Mouse (Mus musculus) midbrain, embryonic 12.5 days (tissue): ENCODE measurements around the gene Srsf10. TPM values are rescaled to one million over a fixed set of nuclear protein-coding genes. Genes with fewer than 3 reads are reported as not detected.
A peak's percentile ranks its signal among the peaks of the same experiment; 100 is the strongest.

Experiments
- ATAC-seq: fragments of 200-750 bp; cut with Nextera tagmentation; 2 replicates; pipeline ENCODE4 v1.8.0; 2017; ENCODE audit warnings: low read depth, moderate TSS enrichment, moderate library complexity; ENCODE audit not compliant: low FRiP score
- H3K27ac ChIP-seq: fragments of 300-500 bp; sonication (generic); replicated peaks from 2 replicates; pipeline ENCODE4 v1.5.1; 2016; ENCODE audit warnings: mild to moderate bottlenecking
- H3K27me3 ChIP-seq: fragments of 300-500 bp; sonication (generic); 2 replicates; pipeline ENCODE4 v1.6.1; 2016; ENCODE audit warnings: mild to moderate bottlenecking
- H3K36me3 ChIP-seq: fragments of 300-500 bp; sonication (generic); 2 replicates; pipeline ENCODE4 v1.6.1; 2016
- H3K4me1 ChIP-seq: fragments of 300-500 bp; sonication (generic); 2 replicates; pipeline ENCODE4 v1.6.1; 2016
- H3K4me2 ChIP-seq: fragments of 300-500 bp; sonication (generic); replicated peaks from 2 replicates; pipeline ENCODE4 v1.6.1; 2016; ENCODE audit warnings: mild to moderate bottlenecking, moderate library complexity
- H3K4me3 ChIP-seq: fragments of 300-500 bp; sonication (generic); 2 replicates; pipeline ENCODE4 v1.5.1; 2016; ENCODE audit warnings: mild to moderate bottlenecking
- H3K9ac ChIP-seq: fragments of 300-500 bp; sonication (generic); replicated peaks from 2 replicates; pipeline ENCODE4 v1.6.1; 2016; ENCODE audit warnings: mild to moderate bottlenecking, moderate library complexity
- H3K9me3 ChIP-seq: fragments of 300-500 bp; sonication (generic); 2 replicates; pipeline ENCODE4 v1.6.1; 2016; ENCODE audit warnings: mild to moderate bottlenecking
- WGBS: fragments of 180-500 bp; shearing (Covaris S2); methylation state at CpG from one replicate; pipeline ENCODE4 v1.1.7; 2016; 5-methylcytosine and 5-hydroxymethylcytosine counted together
- polyA plus RNA-seq: library from polyadenylated mRNA; unstranded; fragments of >200 nt; fragmentation: Nextera tagmentation; extraction: Ambion mirVana; gene quantifications from 2 replicates; pipeline ENCODE4 v1.2.1, GENCODE M21; 2016

Srsf10 gene
- polyA plus RNA-seq, 1 experiment from 2014 or later, result 351 TPM

DNA sequence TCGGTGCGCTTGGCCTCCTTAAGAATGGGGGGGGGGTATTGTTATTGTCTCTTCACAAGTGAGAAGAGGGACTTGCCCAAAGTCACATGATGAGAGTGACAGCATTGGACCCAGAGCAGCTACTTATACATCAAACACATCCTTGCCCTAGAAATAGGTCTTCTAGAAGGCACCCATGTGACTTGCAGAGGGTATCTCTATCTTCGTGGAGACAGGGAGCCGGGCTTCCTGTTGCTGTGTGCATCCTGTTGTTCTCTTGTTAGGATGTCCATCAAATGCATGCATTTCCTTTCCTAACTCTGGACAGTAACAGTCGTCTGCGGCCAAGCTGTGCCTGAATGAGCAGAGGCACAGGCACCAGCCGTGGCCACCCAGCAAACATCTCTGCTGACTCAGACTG, 56.0 kb downstream of the Srsf10 start:
- Histone ChIP-seq H3K4me2 (no peak overlapping the region), H3K9ac (no peak overlapping the region), H3K36me3 (no peaks in the 10 kb centered on the region), H3K9me3 (no peaks in the 10 kb centered on the region), H3K27me3 (no peaks in the 10 kb centered on the region), H3K4me1 (peaks cover 10% of the 10 kb centered on the region; the same call in 1 of the 2 replicates), H3K27ac (no peak overlapping the region), H3K4me3 (no peak overlapping the region)
- ATAC-seq, result no peak
- WGBS, result 76% methylated on average over 7 of the region's 7 CpGs

DNA sequence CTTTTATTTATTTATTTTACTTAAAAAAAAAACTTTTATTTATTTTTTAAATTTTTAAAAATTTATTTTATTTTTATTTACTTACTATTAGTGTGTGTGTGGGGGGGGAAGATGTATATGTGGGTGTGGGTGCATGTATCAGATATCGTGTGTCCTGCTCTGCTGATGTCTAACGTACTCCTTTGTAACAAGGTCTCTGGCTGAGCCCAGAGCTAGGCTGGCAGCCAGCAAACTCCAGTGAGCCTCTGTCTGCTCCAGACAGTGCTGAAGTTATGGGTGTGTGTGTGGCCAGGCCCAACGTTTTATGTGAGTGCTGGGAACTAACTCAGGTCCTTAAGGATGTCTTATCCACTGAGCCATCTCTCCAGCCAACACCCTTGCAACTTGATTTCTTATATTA, 56.6 kb downstream of the Srsf10 start:
- 72% methylated on average over 3 of the region's 3 CpGs for WGBS
- no peak for ATAC-seq
- no peak overlapping the region for H3K4me3 ChIP-seq
- no peak overlapping the region for H3K4me2 ChIP-seq
- no peaks in the 10 kb centered on the region for H3K27me3 ChIP-seq
- peak overlapping the region; percentile 78 for H3K27ac ChIP-seq
- no peak overlapping the region for H3K9ac ChIP-seq
- H3K4me1 ChIP-seq, result peaks cover 10% of the 10 kb centered on the region; the same call in 1 of the 2 replicates
- no peaks in the 10 kb centered on the region for H3K9me3 ChIP-seq
- H3K36me3 ChIP-seq, result no peaks in the 10 kb centered on the region

DNA sequence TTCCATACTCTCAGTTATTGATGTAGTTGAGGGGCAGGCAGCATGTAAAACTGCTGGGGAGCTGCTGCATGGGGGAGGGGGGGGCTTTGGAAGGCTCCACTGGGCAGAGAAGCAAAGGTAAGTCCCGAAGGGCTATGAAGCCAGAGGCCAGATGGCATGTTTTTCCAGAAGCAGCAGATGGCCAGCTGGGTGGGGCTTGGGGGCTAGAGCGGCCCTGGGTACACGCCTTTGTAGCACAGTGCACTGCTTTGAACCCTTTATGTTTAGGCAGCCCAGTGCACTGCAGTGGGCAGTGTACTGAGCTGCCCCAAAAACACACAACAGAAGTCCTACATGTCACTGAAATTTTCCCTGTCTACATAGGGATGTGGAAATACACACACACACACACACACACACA, 57.3 kb downstream of the Srsf10 start:
- Histone ChIP-seq H3K36me3 (no peaks in the 10 kb centered on the region), H3K27me3 (no peaks in the 10 kb centered on the region), H3K9ac (no peak overlapping the region), H3K9me3 (no peaks in the 10 kb centered on the region), H3K4me3 (no peak overlapping the region), H3K4me1 (peaks cover 10% of the 10 kb centered on the region; the same call in 1 of the 2 replicates), H3K27ac (peak overlapping the region; percentile 78), H3K4me2 (no peak overlapping the region)
- peak; percentile 83 for ATAC-seq
- WGBS, result 29% methylated on average over 3 of the region's 3 CpGs

DNA sequence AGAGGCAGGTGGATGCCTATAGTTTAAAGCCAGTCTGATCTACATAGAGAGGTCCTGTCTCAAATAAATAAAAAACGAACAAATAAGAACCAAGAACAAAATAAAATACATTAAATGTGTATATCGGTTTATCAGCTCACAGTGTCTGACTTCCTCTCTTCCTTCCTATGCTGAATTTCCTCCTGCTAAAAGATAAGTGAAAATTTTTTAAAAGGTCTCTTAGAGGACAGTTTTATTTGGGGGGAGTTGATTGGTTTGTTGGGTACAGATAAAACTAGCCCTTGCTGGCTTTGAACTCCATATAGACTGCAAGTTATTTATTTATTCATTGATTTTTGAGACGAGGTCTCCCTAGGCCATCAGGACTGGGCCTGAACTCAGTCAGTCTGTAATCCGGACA, 57.9 kb downstream of the Srsf10 start:
- Histone ChIP-seq H3K27ac (peak overlapping the region; percentile 78), H3K9ac (no peak overlapping the region), H3K9me3 (no peaks in the 10 kb centered on the region), H3K4me3 (no peak overlapping the region), H3K27me3 (no peaks in the 10 kb centered on the region), H3K4me1 (peaks cover 10% of the 10 kb centered on the region; the same call in 1 of the 2 replicates), H3K36me3 (no peaks in the 10 kb centered on the region), H3K4me2 (no peak overlapping the region)
- 74% methylated on average over 4 of the region's 4 CpGs for WGBS
- ATAC-seq, result no peak

DNA sequence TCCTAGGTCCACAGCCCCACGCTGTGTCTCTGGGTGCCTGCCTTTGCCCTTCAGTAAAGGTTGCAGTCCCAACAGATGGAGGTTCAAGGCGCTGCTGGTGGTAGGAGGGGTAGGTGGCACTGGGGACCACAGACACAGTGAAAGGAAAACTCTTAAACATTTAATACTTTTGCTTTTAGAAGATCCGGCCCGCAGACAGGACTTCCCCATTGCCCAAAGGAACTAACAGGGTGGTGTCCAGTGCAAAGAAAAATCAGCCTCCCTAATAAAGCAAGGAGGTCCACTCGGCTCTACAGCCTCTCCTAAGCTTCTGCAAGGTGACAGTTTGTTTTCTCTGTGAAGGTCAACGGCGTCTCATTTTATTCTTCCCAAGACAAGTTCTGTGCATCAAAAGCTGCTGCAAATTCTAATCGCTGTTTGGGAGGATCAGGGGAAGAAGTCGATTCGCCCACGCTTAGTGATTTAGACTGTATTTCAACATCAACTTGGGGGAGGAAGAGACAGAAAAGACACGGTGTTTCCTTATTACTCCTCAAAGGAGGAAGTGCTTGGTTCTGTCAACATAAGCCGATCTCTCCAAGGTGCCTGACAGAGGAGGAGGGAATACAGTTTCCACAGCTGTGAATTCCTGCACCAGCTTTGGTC, 63.2 kb downstream of the Srsf10 start:
- Histone ChIP-seq H3K4me1 (peaks cover 10% of the 10 kb centered on the region), H3K27me3 (no peaks in the 10 kb centered on the region), H3K27ac (no peak overlapping the region), H3K4me3 (no peak overlapping the region), H3K9ac (no peak overlapping the region), H3K9me3 (no peaks in the 10 kb centered on the region), H3K36me3 (peaks cover 9% of the 10 kb centered on the region; the same call in 1 of the 2 replicates), H3K4me2 (no peak overlapping the region)
- no peak for ATAC-seq
- 91% methylated on average over 13 of the region's 13 CpGs for WGBS

DNA sequence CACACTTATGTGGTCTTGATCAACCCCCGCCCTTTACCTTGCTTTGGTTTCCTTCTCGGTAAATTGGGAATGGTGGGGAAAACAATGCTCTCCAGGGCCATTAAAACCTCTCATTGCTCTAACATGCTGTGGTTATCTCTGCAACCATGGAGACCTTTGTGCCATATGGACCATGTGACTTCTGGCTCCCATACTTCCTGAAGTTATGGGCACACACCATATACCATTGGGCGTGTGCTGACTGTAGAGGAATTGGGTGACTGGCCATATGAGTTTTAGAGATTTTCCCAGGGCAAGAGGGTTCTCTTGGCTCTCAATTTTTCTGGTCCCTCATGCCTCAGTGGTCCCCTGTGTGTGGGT, 63.7 kb downstream of the Srsf10 start:
- Histone ChIP-seq H3K36me3 (peaks cover 11% of the 10 kb centered on the region; the same call in 1 of the 2 replicates), H3K9ac (no peak overlapping the region), H3K4me2 (no peak overlapping the region), H3K9me3 (no peaks in the 10 kb centered on the region), H3K27me3 (no peaks in the 10 kb centered on the region), H3K4me3 (no peak overlapping the region), H3K27ac (no peak overlapping the region), H3K4me1 (peaks cover 10% of the 10 kb centered on the region)
- 93% methylated on average over 3 of the region's 3 CpGs for WGBS
- ATAC-seq, result no peak

Other genes starting within 250 kb of the Srsf10 start
- gene Ifnlr1, start 169.5 kb upstream of the Srsf10 start, polyA plus RNA-seq, result 0.24 and 0.43 TPM in 2 replicates
- gene Il22ra1, start 127.6 kb upstream of the Srsf10 start, polyA plus RNA-seq, result not detected in 2 replicates
- 0.03 and 0.12 TPM in 2 replicates for gene Myom3, start 96.0 kb upstream of the Srsf10 start, polyA plus RNA-seq
- gene Pnrc2, start 18.1 kb downstream of the Srsf10 start, polyA plus RNA-seq, result 189 and 199 TPM in 2 replicates
- gene Cnr2, start 39.6 kb downstream of the Srsf10 start, polyA plus RNA-seq, result 0.13 and 0.27 TPM in 2 replicates
- 50.6 and 54.7 TPM in 2 replicates for gene Fuca1, start 65.0 kb downstream of the Srsf10 start, polyA plus RNA-seq
- 52.7 and 54.1 TPM in 2 replicates for gene Hmgcl, start 90.7 kb downstream of the Srsf10 start, polyA plus RNA-seq
- gene Gale, start 108.0 kb downstream of the Srsf10 start, polyA plus RNA-seq, result 32.1 and 32.8 TPM in 2 replicates
- gene Lypla2, start 116.9 kb downstream of the Srsf10 start, polyA plus RNA-seq, result 162 and 163 TPM in 2 replicates
- gene Pithd1, start 131.5 kb downstream of the Srsf10 start, polyA plus RNA-seq, result 56.0 and 58.3 TPM in 2 replicates
- gene Eloa, start 166.0 kb downstream of the Srsf10 start, polyA plus RNA-seq, result 34.2 and 36.1 TPM in 2 replicates
- gene Rpl11, start 197.7 kb downstream of the Srsf10 start, polyA plus RNA-seq, result 294 and 304 TPM in 2 replicates